Mouse (Mus musculus): Measurements from ENCODE around the gene Ass1. TPM values are rescaled to one million over a fixed set of nuclear protein-coding genes. Genes with fewer than 3 reads are reported as not detected.
A peak's percentile ranks its signal among the peaks of the same experiment; 100 is the strongest.

The Ass1 gene
- 8.9 and 43.7 TPM in 2 replicates for polyA plus RNA-seq (2011; ENCODE audit: insufficient read depth, insufficient read length, low replicate concordance, missing spikeins)

DNA sequence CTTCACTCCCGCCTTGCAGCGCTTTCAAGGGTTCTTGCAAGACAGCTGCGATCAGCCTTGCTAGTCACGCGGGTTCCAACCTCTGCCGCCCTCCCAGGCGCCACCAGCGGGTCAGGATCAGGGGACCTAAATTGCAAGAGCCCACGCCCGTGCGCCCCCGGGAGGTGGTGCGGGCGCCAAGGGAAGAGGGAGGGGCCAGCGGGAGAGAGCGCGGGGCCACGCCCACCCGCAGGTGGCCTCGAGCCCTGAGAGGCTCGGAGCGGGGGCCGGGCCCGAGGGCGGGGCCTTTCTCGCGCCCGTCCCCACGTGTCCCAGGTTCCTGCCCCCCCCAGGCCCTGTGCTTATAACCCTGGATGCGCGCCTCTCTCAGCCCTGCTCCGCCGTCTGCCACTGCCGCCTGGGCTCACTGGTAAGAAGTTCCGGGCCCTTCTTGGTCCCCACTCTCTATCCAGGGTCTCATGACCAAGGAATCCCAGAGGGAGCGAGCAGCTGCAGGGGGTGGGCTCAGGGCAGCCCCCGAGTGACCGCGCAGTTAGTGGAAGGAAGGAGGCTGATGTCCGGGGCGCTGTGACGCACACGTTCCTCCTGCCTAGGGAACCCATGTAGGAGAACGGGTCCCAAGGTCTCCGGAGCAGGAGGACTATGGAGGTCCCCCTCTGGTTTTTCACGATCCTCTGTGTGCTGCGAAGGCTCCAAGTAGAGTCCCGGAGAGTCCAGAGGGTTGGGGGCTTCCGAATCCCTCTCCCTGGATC is at the start of gene Ass1:
Ass1 (plus strand) TSS at position 277 of the 752 bp plus-strand sequence.
- under 1% methylated on average over 49 of the region's 49 CpGs for WGBS
- H3K27ac ChIP-seq (ENCODE audit: control insufficient read depth, insufficient read depth, low read depth, low read length, poor library complexity): peak within 1 kb of the TSS; percentile 42
- H3K4me3 ChIP-seq (replicated peaks; ENCODE audit: control insufficient read depth, low read depth, low read length): peak within 1 kb of the TSS; percentile 51
- no peaks in the 10 kb centered on the region; the same call in 1 of the 2 replicates for H3K4me1 ChIP-seq (ENCODE audit: control insufficient read depth, insufficient read depth, low read length)
- TF ChIP-seq CTCF (IDR thresholded peaks at IDR 0.05; ENCODE audit: control insufficient read depth, insufficient read depth, low read length) (no peak), POLR2A (IDR thresholded peaks at IDR 0.05; ENCODE audit: borderline replicate concordance, control insufficient read depth, low read depth, low read length) (peak; percentile 22; the same call in 1 of the 2 replicates)

DNA sequence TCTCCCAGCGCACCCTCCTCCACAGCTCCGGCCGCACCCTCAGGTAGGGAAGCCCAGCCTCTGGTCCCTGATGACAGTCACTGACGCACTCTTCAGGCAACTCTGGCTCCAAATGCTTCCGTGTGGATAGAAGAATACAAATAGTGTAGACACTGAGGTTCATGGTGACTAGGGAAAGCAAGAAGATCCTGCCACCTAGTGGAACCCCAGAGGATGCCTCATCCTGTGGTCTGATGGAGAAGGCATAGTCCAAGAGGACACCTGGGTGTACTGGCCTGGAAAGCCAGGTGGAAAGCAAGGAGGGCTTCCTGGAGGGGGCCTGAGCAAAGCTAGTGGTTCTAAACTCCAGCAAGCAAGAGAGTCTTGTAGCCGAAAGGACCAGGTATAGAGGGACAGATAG is 49.1 kb upstream of the Ass1 start:
- Histone ChIP-seq H3K4me1 (ENCODE audit: control insufficient read depth, insufficient read depth, low read length) (no peaks in the 10 kb centered on the region), H3K27ac (ENCODE audit: control insufficient read depth, insufficient read depth, low read depth, low read length, poor library complexity) (no peak overlapping the region), H3K4me3 (replicated peaks; ENCODE audit: control insufficient read depth, low read depth, low read length) (no peak overlapping the region)
- 78% methylated on average over 6 of the region's 6 CpGs for WGBS
- TF ChIP-seq CTCF (IDR thresholded peaks at IDR 0.05; ENCODE audit: control insufficient read depth, insufficient read depth, low read length): no peak
- TF ChIP-seq POLR2A (IDR thresholded peaks at IDR 0.05; ENCODE audit: borderline replicate concordance, control insufficient read depth, low read depth, low read length): no peak

DNA sequence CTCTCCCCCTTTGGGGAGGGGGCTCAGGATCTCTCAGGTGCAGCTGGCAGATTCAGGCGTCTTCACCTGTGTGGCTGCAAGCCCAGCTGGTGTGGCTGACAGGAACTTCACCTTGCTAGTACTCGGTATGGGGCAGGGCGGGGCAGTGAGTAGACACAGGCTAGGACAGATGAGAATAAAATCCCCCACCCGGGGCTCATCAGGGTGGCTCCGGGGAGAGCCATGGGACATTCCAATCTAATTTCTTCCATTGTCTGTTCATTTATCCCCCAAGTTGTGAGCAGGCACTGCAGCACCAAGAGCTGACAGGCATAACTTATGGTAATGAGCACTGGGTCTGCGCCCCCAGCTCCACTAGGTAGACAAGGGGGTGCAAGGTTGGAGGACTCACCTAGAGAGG is 47.4 kb upstream of the Ass1 start:
- no peak overlapping the region for H3K27ac ChIP-seq (ENCODE audit: control insufficient read depth, insufficient read depth, low read depth, low read length, poor library complexity)
- no peak overlapping the region for H3K4me3 ChIP-seq (replicated peaks; ENCODE audit: control insufficient read depth, low read depth, low read length)
- H3K4me1 ChIP-seq (ENCODE audit: control insufficient read depth, insufficient read depth, low read length): no peaks in the 10 kb centered on the region
- TF ChIP-seq CTCF (IDR thresholded peaks at IDR 0.05; ENCODE audit: control insufficient read depth, insufficient read depth, low read length) (no peak), POLR2A (IDR thresholded peaks at IDR 0.05; ENCODE audit: borderline replicate concordance, control insufficient read depth, low read depth, low read length) (no peak)
- WGBS: 60% methylated on average over 6 of the region's 6 CpGs

- H3K4me1 ChIP-seq (ENCODE audit: control insufficient read depth, insufficient read depth, low read length): no peaks in the 10 kb centered on the region
- no peak for TF ChIP-seq POLR2A (IDR thresholded peaks at IDR 0.05; ENCODE audit: borderline replicate concordance, control insufficient read depth, low read depth, low read length)
- WGBS: 85% methylated on average over 5 of the region's 5 CpGs
These were observed 38.5 kb upstream of the Ass1 start for GRCm38 (mm10) chr2:31431477-31431876.

DNA sequence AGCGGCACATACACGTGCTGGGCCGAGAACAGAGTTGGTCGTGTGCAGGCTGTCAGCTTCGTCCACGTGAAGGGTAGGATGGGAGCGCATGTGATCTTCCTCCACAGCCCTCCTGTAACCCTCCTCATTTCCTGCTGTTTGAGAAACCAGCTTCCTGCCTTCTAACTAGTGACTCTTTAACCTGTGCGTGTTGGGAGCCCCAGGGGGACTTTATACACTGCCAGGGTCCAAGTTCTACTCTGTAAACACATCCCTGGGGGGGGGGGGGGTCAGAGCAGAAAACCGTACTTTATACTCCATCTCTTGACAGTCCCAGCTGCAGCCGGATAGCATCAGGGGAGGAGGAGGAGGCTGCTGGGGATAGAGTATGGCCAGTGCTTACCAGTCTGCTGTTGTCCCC is 35.3 kb upstream of the Ass1 start:
- Histone ChIP-seq H3K27ac (ENCODE audit: control insufficient read depth, insufficient read depth, low read depth, low read length, poor library complexity) (no peak overlapping the region), H3K4me1 (ENCODE audit: control insufficient read depth, insufficient read depth, low read length) (no peaks in the 10 kb centered on the region), H3K4me3 (replicated peaks; ENCODE audit: control insufficient read depth, low read depth, low read length) (no peak overlapping the region)
- 34% methylated on average over 10 of the region's 10 CpGs for WGBS
- no peak for TF ChIP-seq POLR2A (IDR thresholded peaks at IDR 0.05; ENCODE audit: borderline replicate concordance, control insufficient read depth, low read depth, low read length)

More at GRCm38 (mm10) chr2:31431477-31431876, 38.5 kb upstream of the Ass1 start:
- Histone ChIP-seq H3K4me3 (replicated peaks; ENCODE audit: control insufficient read depth, low read depth, low read length) (no peak overlapping the region), H3K27ac (ENCODE audit: control insufficient read depth, insufficient read depth, low read depth, low read length, poor library complexity) (no peak overlapping the region)

DNA sequence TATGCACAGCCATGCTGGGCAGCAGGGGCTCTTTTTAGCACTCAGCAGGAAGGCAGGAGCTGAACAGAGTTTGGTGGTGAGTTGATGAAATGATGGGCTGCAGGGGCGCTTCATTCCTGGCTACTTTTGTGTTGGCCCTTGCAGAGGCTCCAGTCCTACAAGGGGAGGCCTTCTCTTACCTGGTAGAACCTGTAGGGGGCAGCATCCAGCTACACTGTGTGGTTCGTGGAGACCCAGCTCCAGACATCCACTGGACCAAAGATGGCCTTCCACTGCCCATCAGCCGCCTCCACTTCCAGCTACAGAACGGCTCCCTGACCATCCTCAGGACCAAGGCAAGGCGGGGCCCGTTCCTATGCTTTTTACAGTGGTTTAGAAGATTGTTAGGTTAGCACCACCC is 34.4 kb upstream of the Ass1 start:
- 27% methylated on average over 6 of the region's 6 CpGs for WGBS
- Histone ChIP-seq H3K27ac (ENCODE audit: control insufficient read depth, insufficient read depth, low read depth, low read length, poor library complexity) (no peak overlapping the region), H3K4me1 (ENCODE audit: control insufficient read depth, insufficient read depth, low read length) (no peaks in the 10 kb centered on the region), H3K4me3 (replicated peaks; ENCODE audit: control insufficient read depth, low read depth, low read length) (no peak overlapping the region)
- TF ChIP-seq CTCF (IDR thresholded peaks at IDR 0.05; ENCODE audit: control insufficient read depth, insufficient read depth, low read length) (peak; percentile 66), POLR2A (IDR thresholded peaks at IDR 0.05; ENCODE audit: borderline replicate concordance, control insufficient read depth, low read depth, low read length) (no peak)

- Histone ChIP-seq H3K27ac (ENCODE audit: control insufficient read depth, insufficient read depth, low read depth, low read length, poor library complexity) (no peak overlapping the region), H3K4me3 (replicated peaks; ENCODE audit: control insufficient read depth, low read depth, low read length) (no peak overlapping the region), H3K4me1 (ENCODE audit: control insufficient read depth, insufficient read depth, low read length) (no peaks in the 10 kb centered on the region)
- no peak for TF ChIP-seq CTCF (IDR thresholded peaks at IDR 0.05; ENCODE audit: control insufficient read depth, insufficient read depth, low read length)
- no peak for TF ChIP-seq POLR2A (IDR thresholded peaks at IDR 0.05; ENCODE audit: borderline replicate concordance, control insufficient read depth, low read depth, low read length)
- whole genome bisulfite sequencing: 86% methylated on average over 14 of the region's 14 CpGs
These were observed 32.3 kb upstream of the Ass1 start for GRCm38 (mm10) chr2:31437480-31438245.

DNA sequence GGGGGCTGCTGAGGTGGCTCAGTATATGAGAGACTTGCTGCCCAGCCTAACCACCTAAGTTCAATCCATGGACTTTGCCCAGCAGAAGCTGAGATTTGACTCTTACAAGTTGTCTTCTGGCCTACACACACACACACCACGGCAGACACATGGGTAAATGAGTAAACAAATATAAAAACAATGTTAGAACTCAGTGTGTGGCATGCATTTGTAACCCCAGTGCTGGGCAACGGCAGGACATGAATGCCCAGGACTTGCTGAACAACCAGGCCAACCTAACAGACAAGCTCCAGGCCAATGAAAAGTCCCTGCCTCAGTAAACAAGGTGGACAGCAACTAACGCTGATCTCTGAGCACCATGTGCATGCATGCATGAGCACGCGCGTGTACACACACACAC is 30.4 kb upstream of the Ass1 start:
- H3K27ac ChIP-seq (ENCODE audit: control insufficient read depth, insufficient read depth, low read depth, low read length, poor library complexity): no peak overlapping the region
- whole genome bisulfite sequencing: 90% methylated on average over 6 of the region's 6 CpGs
- TF ChIP-seq CTCF (IDR thresholded peaks at IDR 0.05; ENCODE audit: control insufficient read depth, insufficient read depth, low read length) (no peak), POLR2A (IDR thresholded peaks at IDR 0.05; ENCODE audit: borderline replicate concordance, control insufficient read depth, low read depth, low read length) (no peak)
- H3K4me1 ChIP-seq (ENCODE audit: control insufficient read depth, insufficient read depth, low read length): no peaks in the 10 kb centered on the region
- H3K4me3 ChIP-seq (replicated peaks; ENCODE audit: control insufficient read depth, low read depth, low read length): no peak overlapping the region

All from bone marrow, adult 2 months (tissue).